Mouse (Mus musculus): ENCODE measurements around the gene Bmpr1b. TPM values are rescaled to one million over a fixed set of nuclear protein-coding genes. Genes with fewer than 3 reads are reported as not detected.

Bmpr1b gene
- 1.8 and 1.9 TPM in 2 replicates for polyA plus RNA-seq (2015; fragmentation: Nextera tagmentation; extraction: Ambion mirVana)

- TF ChIP-seq EP300 (IDR thresholded peaks at IDR 0.05) (no peak), CTCF (IDR thresholded peaks at IDR 0.05) (peak; percentile 68)
- H3K4me1 ChIP-seq (ENCODE audit: insufficient read depth, low read depth, low read length), result peaks cover 3% of the 10 kb centered on the region; the same call in 1 of the 2 replicates
- peak within 1 kb of the TSS; percentile 94 for H3K4me2 ChIP-seq (replicated peaks; ENCODE audit: low read depth, low read length)
- H3K9ac ChIP-seq (replicated peaks; ENCODE audit: low read depth), result no peak within 1 kb of the TSS; the same call in 1 of the 2 replicates
- H3K9me3 ChIP-seq (ENCODE audit: low read length), result no peaks in the 10 kb centered on the region
- DNase-seq (ENCODE audit: low spot score) (peak; percentile 86), ATAC-seq (peak; percentile 87)
- no peak within 1 kb of the TSS for H3K27ac ChIP-seq (ENCODE audit: low read length)
- H3K36me3 ChIP-seq (ENCODE audit: insufficient read depth, low read length), result no peaks in the 10 kb centered on the region
- peak within 1 kb of the TSS; percentile 48 for H3K4me3 ChIP-seq (ENCODE audit: low read depth, low read length)
- no peaks in the 10 kb centered on the region for H3K27me3 ChIP-seq (replicated peaks; ENCODE audit: insufficient read depth, low read length)
- 0% methylated on average over 35 of the region's 65 CpGs for WGBS
Measured at GRCm38 (mm10) chr3:142168863-142169521, at the start of gene Bmpr1b. Bmpr1b (minus strand) TSS chr3:142169425.

DNA sequence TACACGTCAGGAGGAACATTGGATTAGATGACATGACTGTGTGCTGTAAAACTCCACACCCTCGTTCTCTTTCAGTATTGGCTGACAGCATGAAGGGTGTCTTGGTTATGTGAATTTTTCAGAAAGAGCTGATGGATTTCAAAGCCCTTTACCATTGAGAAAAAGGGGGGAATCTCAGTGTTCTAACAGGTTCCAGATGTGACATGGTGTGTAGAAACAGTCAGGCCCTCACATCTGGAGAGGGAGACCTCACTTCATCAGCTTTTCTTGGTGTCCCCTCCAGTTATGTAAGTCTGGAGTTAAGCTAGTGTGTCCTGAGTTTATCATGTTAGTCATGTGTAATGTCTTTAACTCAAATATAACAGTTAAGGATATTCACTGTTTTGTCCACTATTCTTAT is 43.6 kb upstream of the Bmpr1b start:
- Histone ChIP-seq H3K27ac (ENCODE audit: low read length) (no peak overlapping the region), H3K4me2 (replicated peaks; ENCODE audit: low read depth, low read length) (no peak overlapping the region), H3K9me3 (ENCODE audit: low read length) (no peaks in the 10 kb centered on the region), H3K27me3 (replicated peaks; ENCODE audit: insufficient read depth, low read length) (no peaks in the 10 kb centered on the region), H3K9ac (replicated peaks; ENCODE audit: low read depth) (no peak overlapping the region), H3K4me3 (ENCODE audit: low read depth, low read length) (no peak overlapping the region), H3K4me1 (ENCODE audit: insufficient read depth, low read depth, low read length) (no peaks in the 10 kb centered on the region), H3K36me3 (ENCODE audit: insufficient read depth, low read length) (no peaks in the 10 kb centered on the region)
- no peak for DNase-seq (ENCODE audit: low spot score)
- no peak for ATAC-seq
- TF ChIP-seq EP300 (IDR thresholded peaks at IDR 0.05) (no peak), CTCF (IDR thresholded peaks at IDR 0.05) (no peak)
- 55% methylated on average over 2 of the region's 2 CpGs for WGBS

- no peak overlapping the region for H3K27ac ChIP-seq (ENCODE audit: low read length)
- no peaks in the 10 kb centered on the region for H3K36me3 ChIP-seq (ENCODE audit: insufficient read depth, low read length)
- no peaks in the 10 kb centered on the region for H3K9me3 ChIP-seq (ENCODE audit: low read length)
- H3K9ac ChIP-seq (replicated peaks; ENCODE audit: low read depth), result no peak overlapping the region
- H3K4me2 ChIP-seq (replicated peaks; ENCODE audit: low read depth, low read length), result no peak overlapping the region
- ATAC-seq (no peak), DNase-seq (ENCODE audit: low spot score) (no peak)
- WGBS, result 55% methylated on average over 3 of the region's 3 CpGs
- H3K4me1 ChIP-seq (ENCODE audit: insufficient read depth, low read depth, low read length), result no peaks in the 10 kb centered on the region
- H3K27me3 ChIP-seq (replicated peaks; ENCODE audit: insufficient read depth, low read length), result no peaks in the 10 kb centered on the region
- no peak overlapping the region for H3K4me3 ChIP-seq (ENCODE audit: low read depth, low read length)
- TF ChIP-seq CTCF (IDR thresholded peaks at IDR 0.05), result no peak
- no peak for TF ChIP-seq EP300 (IDR thresholded peaks at IDR 0.05)
Measured at GRCm38 (mm10) chr3:142212186-142212585, 43.0 kb upstream of the Bmpr1b start.

DNA sequence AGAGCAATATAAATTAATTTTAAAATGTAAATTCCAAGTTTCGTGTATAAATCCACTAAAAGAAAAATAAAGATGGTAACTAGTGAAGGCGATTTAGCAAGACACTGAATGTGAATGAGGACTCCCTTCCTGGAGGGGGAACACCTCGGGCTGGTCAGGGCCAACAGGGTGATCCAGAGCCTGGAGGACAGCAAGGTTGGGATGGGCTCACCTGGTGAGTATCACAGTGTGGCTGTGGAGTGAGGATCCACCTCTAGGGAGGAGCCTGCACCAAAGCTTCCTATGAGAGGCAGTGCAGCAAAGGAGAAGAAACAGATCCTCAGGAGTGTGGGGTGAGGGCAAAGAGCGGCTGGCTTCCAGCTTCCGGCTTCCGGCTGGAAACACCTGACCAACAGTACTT is 40.8 kb upstream of the Bmpr1b start:
- H3K9me3 ChIP-seq (ENCODE audit: low read length), result no peaks in the 10 kb centered on the region
- H3K27ac ChIP-seq (ENCODE audit: low read length), result no peak overlapping the region
- TF ChIP-seq EP300 (IDR thresholded peaks at IDR 0.05) (no peak), CTCF (IDR thresholded peaks at IDR 0.05) (no peak)
- H3K4me2 ChIP-seq (replicated peaks; ENCODE audit: low read depth, low read length), result no peak overlapping the region
- no peaks in the 10 kb centered on the region for H3K36me3 ChIP-seq (ENCODE audit: insufficient read depth, low read length)
- no peak for DNase-seq (ENCODE audit: low spot score)
- no peak for ATAC-seq
- no peaks in the 10 kb centered on the region for H3K27me3 ChIP-seq (replicated peaks; ENCODE audit: insufficient read depth, low read length)
- 53% methylated on average over 6 of the region's 6 CpGs for WGBS
- H3K4me1 ChIP-seq (ENCODE audit: insufficient read depth, low read depth, low read length), result no peaks in the 10 kb centered on the region
- no peak overlapping the region for H3K9ac ChIP-seq (replicated peaks; ENCODE audit: low read depth)
- H3K4me3 ChIP-seq (ENCODE audit: low read depth, low read length), result no peak overlapping the region

DNA sequence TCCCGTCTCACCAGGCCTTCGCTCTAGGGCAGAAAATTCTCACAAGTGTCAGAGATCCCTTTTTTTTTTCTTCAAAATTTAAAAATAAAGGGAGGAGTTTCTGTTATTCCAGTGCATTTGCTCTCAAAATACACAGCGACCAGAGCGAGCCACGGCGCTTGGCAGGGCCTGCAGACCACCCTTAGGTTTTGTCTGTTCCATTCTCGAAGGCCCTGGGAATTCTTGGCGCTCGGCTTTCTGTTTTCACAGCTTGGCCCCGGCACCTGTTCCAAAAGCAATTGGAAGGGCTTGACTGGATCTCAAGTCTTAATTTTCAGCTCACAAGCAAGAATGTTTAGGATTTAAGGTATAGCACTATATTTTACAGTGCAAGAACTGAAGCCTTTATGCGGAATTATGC is 39.8 kb upstream of the Bmpr1b start:
- no peaks in the 10 kb centered on the region for H3K4me1 ChIP-seq (ENCODE audit: insufficient read depth, low read depth, low read length)
- no peaks in the 10 kb centered on the region for H3K36me3 ChIP-seq (ENCODE audit: insufficient read depth, low read length)
- H3K4me2 ChIP-seq (replicated peaks; ENCODE audit: low read depth, low read length), result no peak overlapping the region
- DNase-seq (ENCODE audit: low spot score) (no peak), ATAC-seq (no peak)
- no peak overlapping the region for H3K9ac ChIP-seq (replicated peaks; ENCODE audit: low read depth)
- no peak overlapping the region for H3K4me3 ChIP-seq (ENCODE audit: low read depth, low read length)
- no peaks in the 10 kb centered on the region for H3K27me3 ChIP-seq (replicated peaks; ENCODE audit: insufficient read depth, low read length)
- WGBS, result 93% methylated on average over 11 of the region's 11 CpGs
- no peak overlapping the region for H3K27ac ChIP-seq (ENCODE audit: low read length)
- TF ChIP-seq CTCF (IDR thresholded peaks at IDR 0.05) (no peak), EP300 (IDR thresholded peaks at IDR 0.05) (no peak)
- no peaks in the 10 kb centered on the region for H3K9me3 ChIP-seq (ENCODE audit: low read length)

DNA sequence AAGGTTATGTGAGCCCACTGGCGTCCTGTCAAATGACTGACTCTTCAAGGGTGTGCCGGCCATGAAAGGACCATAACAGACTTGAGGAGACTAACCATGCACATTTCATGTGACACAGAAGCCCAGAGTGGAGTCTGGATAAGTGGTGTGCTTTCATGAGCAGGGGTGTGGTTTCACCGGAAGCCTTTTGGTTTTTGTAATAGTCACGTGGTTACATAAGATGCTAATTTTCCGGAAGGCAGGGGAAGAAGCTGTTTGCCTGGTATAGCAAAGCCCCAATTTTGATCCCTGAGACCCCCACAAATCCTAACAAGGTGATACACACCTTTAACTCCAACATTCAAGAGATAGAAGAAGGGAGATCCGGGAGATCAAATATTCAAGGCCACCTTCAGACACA is 38.3 kb upstream of the Bmpr1b start:
- no peak for ATAC-seq
- Histone ChIP-seq H3K27me3 (replicated peaks; ENCODE audit: insufficient read depth, low read length) (no peaks in the 10 kb centered on the region), H3K9me3 (ENCODE audit: low read length) (no peaks in the 10 kb centered on the region), H3K4me2 (replicated peaks; ENCODE audit: low read depth, low read length) (no peak overlapping the region), H3K4me3 (ENCODE audit: low read depth, low read length) (no peak overlapping the region), H3K4me1 (ENCODE audit: insufficient read depth, low read depth, low read length) (no peaks in the 10 kb centered on the region), H3K36me3 (ENCODE audit: insufficient read depth, low read length) (no peaks in the 10 kb centered on the region), H3K27ac (ENCODE audit: low read length) (no peak overlapping the region), H3K9ac (replicated peaks; ENCODE audit: low read depth) (no peak overlapping the region)
- TF ChIP-seq EP300 (IDR thresholded peaks at IDR 0.05) (no peak), CTCF (IDR thresholded peaks at IDR 0.05) (no peak)
- WGBS, result 81% methylated on average over 6 of the region's 6 CpGs
- no peak for DNase-seq (ENCODE audit: low spot score)

Data from lung, postnatal 0 days (tissue).